9 mouse cellular contexts compared by ENCODE assay signal in genomic region chr13:116708846-116709245, GRCm38 (mm10).
DNase-seq lines count a peak whose midpoint lies in the region; ATAC-seq lines count a peak whose summit lies in the region.
"Had no signal": no experiment of that assay in that cellular context is flagged by ENCODE, and none has a peak within 500 bp of the region (broad histone marks: within the 10 kb centered on the region; RNA-seq: fewer than 3 reads in every experiment).

No protein-coding gene starts in this region.

- peak overlapping the region; percentile 17 for H3K4me2 ChIP-seq in kidney, embryonic 15.5 days
- peak overlapping the region; percentile 66 for H3K4me2 ChIP-seq in forebrain, embryonic 12.5 days
- peak overlapping the region; percentile 48 for H3K4me2 ChIP-seq in neural tube, embryonic 12.5 days (replicated peaks)

- peaks cover 95% of the 10 kb centered on the region for H3K27me3 ChIP-seq in kidney, embryonic 15.5 days
- H3K27me3 ChIP-seq in forebrain, embryonic 12.5 days, result peaks cover 68% of the 10 kb centered on the region
- peaks cover 62% of the 10 kb centered on the region for H3K27me3 ChIP-seq in neural tube, embryonic 12.5 days (replicated peaks)

- ATAC-seq in kidney, embryonic 15.5 days (replicated peaks; ENCODE audit: low FRiP score), result no peak
- no peak for ATAC-seq in forebrain, embryonic 12.5 days (ENCODE audit: low FRiP score)
- ATAC-seq in neural tube, embryonic 12.5 days (ENCODE audit: low FRiP score, low read depth), result no peak

- DNase-seq in kidney, postnatal 36 days, result no peak
- peak; percentile 65 for DNase-seq in embryo, embryonic 9.5 days (ENCODE audit: extremely low spot score)
- DNase-seq in T-cell, adult 2 months (ENCODE audit: low spot score), result no peak
- no peak for DNase-seq in MN1 (ENCODE audit: low spot score)
- DNase-seq: adrenal gland, postnatal 14 days; thymus, postnatal 36 days had no signal

- no peak overlapping the region for H3K9ac ChIP-seq in kidney, embryonic 15.5 days
- H3K9ac ChIP-seq in forebrain, embryonic 12.5 days, result peak overlapping the region; percentile 29; the same call in 1 of the 2 replicates
- H3K9ac ChIP-seq in neural tube, embryonic 12.5 days, result 0 out of 2 replicates have a peak overlapping the region, but pooled peaks have one; percentile 13

- WGBS in kidney, embryonic 15.5 days, result 1% methylated on average over 16 of the region's 16 CpGs
- under 1% methylated on average over 16 of the region's 16 CpGs for WGBS in forebrain, embryonic 12.5 days
- WGBS in neural tube, embryonic 12.5 days, result under 1% methylated on average over 16 of the region's 16 CpGs

- H3K36me3 ChIP-seq in kidney, embryonic 15.5 days, result no peaks in the 10 kb centered on the region
- H3K36me3 ChIP-seq in forebrain, embryonic 12.5 days (replicated peaks), result no peaks in the 10 kb centered on the region
- H3K36me3 ChIP-seq in neural tube, embryonic 12.5 days, result no peaks in the 10 kb centered on the region

- peaks cover 29% of the 10 kb centered on the region for H3K4me1 ChIP-seq in kidney, embryonic 15.5 days
- H3K4me1 ChIP-seq in forebrain, embryonic 12.5 days, result peaks cover 57% of the 10 kb centered on the region
- peaks cover 21% of the 10 kb centered on the region for H3K4me1 ChIP-seq in neural tube, embryonic 12.5 days

- no peak overlapping the region for H3K27ac ChIP-seq in kidney, embryonic 15.5 days
- H3K27ac ChIP-seq in forebrain, embryonic 12.5 days, result peak overlapping the region; percentile 77
- no peak overlapping the region for H3K27ac ChIP-seq in neural tube, embryonic 12.5 days

- H3K4me3 ChIP-seq in kidney, embryonic 15.5 days (replicated peaks), result peak overlapping the region; percentile 15; the same call in 1 of the 2 replicates
- H3K4me3 ChIP-seq in forebrain, embryonic 12.5 days (replicated peaks), result peak overlapping the region; percentile 21
- no peak overlapping the region for H3K4me3 ChIP-seq in neural tube, embryonic 12.5 days

- H3K9me3 ChIP-seq in kidney, embryonic 15.5 days (replicated peaks), result no peaks in the 10 kb centered on the region
- H3K9me3 ChIP-seq in forebrain, embryonic 12.5 days, result no peaks in the 10 kb centered on the region
- H3K9me3 ChIP-seq in neural tube, embryonic 12.5 days, result no peaks in the 10 kb centered on the region
